Mouse (Mus musculus) limb, embryonic 12.5 days (tissue): ENCODE measurements around the gene Myl6b. TPM values are rescaled to one million over a fixed set of nuclear protein-coding genes. Genes with fewer than 3 reads are reported as not detected.

Experiments used
- microRNA-seq: library from miRNA; unstranded; fragments of <30 nt; microRNA quantifications from one replicate; pipeline ENCODE4, GENCODE M21; 2017
- polyA plus RNA-seq: library from polyadenylated mRNA; unstranded; fragments of >200 nt; fragmentation: Nextera tagmentation; extraction: Ambion mirVana; gene quantifications from 2 replicates; pipeline ENCODE4 v1.2.1, GENCODE M21; 2016

The Myl6b gene
- polyA plus RNA-seq, 1 experiment from 2014 or later = 3.4 TPM

Small RNA genes within 50 kb of the gene (microRNA-seq; reads per million reads assigned to microRNA genes)
- gene Mir6916 (not detected), gene Mir8105 (0.93 reads per million)

Other genes with a start within 250 kb of the Myl6b start
- 0.68 and 1.0 TPM in 2 replicates for gene Apon, start 244.6 kb downstream of the Myl6b start, polyA plus RNA-seq
- gene Apof, start 230.0 kb downstream of the Myl6b start, polyA plus RNA-seq = not detected in 2 replicates
- gene Stat2, start 228.1 kb downstream of the Myl6b start, polyA plus RNA-seq = 17.1 and 17.6 TPM in 2 replicates
- gene Il23a, start 199.9 kb downstream of the Myl6b start, polyA plus RNA-seq = 0.20 TPM in 2 replicates
- gene Pan2, start 195.3 kb downstream of the Myl6b start, polyA plus RNA-seq = 42.3 and 42.5 TPM in 2 replicates
- gene Cnpy2, start 176.2 kb downstream of the Myl6b start, polyA plus RNA-seq = 351 and 359 TPM in 2 replicates
- 178 and 181 TPM in 2 replicates for gene Cs, start 161.0 kb downstream of the Myl6b start, polyA plus RNA-seq
- 15.5 and 15.8 TPM in 2 replicates for gene Coq10a, start 129.7 kb downstream of the Myl6b start, polyA plus RNA-seq
- 13.5 and 14.8 TPM in 2 replicates for gene Ankrd52, start 121.6 kb downstream of the Myl6b start, polyA plus RNA-seq
- gene Slc39a5, start 97.5 kb downstream of the Myl6b start, polyA plus RNA-seq = not detected in 2 replicates
- gene Nabp2, start 87.2 kb downstream of the Myl6b start, polyA plus RNA-seq = 65.1 and 65.2 TPM in 2 replicates
- gene Rnf41, start 87.0 kb downstream of the Myl6b start, polyA plus RNA-seq = 42.5 TPM in 2 replicates
- gene Smarcc2, start 39.4 kb downstream of the Myl6b start, polyA plus RNA-seq = 105 and 120 TPM in 2 replicates
- gene Myl6, start 4.5 kb downstream of the Myl6b start, polyA plus RNA-seq = 827 and 868 TPM in 2 replicates
- 18.5 and 19.9 TPM in 2 replicates for gene Esyt1, start 27.2 kb upstream of the Myl6b start, polyA plus RNA-seq
- 18.1 and 21.4 TPM in 2 replicates for gene Zc3h10, start 49.1 kb upstream of the Myl6b start, polyA plus RNA-seq
- gene Rpl41, start 50.6 kb upstream of the Myl6b start, polyA plus RNA-seq = 3,599 and 3,605 TPM in 2 replicates
- gene Pa2g4, start 67.3 kb upstream of the Myl6b start, polyA plus RNA-seq = 199 and 206 TPM in 2 replicates
- 15.4 and 16.6 TPM in 2 replicates for gene Erbb3, start 91.0 kb upstream of the Myl6b start, polyA plus RNA-seq
- 753 and 757 TPM in 2 replicates for gene Rps26, start 128.1 kb upstream of the Myl6b start, polyA plus RNA-seq
- gene Ikzf4, start 147.3 kb upstream of the Myl6b start, polyA plus RNA-seq = 3.4 and 4.0 TPM in 2 replicates
- gene Suox, start 175.4 kb upstream of the Myl6b start, polyA plus RNA-seq = 14.7 and 16.7 TPM in 2 replicates
- gene Rab5b, start 197.6 kb upstream of the Myl6b start, polyA plus RNA-seq = 72.7 and 78.2 TPM in 2 replicates
- 0.71 and 1.2 TPM in 2 replicates for gene Pmel, start 205.5 kb upstream of the Myl6b start, polyA plus RNA-seq
- gene Cdk2, start 206.3 kb upstream of the Myl6b start, polyA plus RNA-seq = 147 and 161 TPM in 2 replicates
- gene Dgka, start 246.2 kb upstream of the Myl6b start, polyA plus RNA-seq = 8.4 and 8.9 TPM in 2 replicates
- 54.2 and 55.2 TPM in 2 replicates for gene Pym1, start 249.2 kb upstream of the Myl6b start, polyA plus RNA-seq